Comparison of ENCODE assay signal across 35 mouse cellular contexts in the genomic region with DNA sequence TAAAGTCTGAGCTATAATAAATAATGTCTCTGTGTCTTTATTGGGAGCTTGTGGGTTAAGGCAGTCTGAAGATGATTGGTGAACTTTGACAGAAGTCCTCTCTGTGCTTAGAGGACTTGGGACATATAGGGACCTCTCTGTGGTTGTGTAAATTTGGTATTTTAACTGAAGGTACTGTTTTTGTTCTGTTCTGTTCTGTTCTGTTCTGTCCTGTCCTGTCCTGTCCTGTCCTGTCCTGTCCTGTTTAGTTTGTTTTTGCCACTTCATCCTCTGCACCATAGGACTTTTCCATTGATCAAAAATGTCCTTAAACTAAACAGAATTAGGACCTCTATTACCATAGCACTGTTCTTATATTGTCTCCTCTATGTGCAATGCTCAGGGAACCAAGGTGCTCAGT. TPM values are rescaled to one million over a fixed set of nuclear protein-coding genes. Genes with fewer than 3 reads are reported as not detected.
"Had no signal": no experiment of that assay in that cellular context is flagged by ENCODE, and none has a peak within 500 bp of the region (broad histone marks: within the 10 kb centered on the region; RNA-seq: fewer than 3 reads in every experiment).

No protein-coding gene starts in this region.

- H3K9ac ChIP-seq: heart, embryonic 12.5 days; heart, embryonic 13.5 days; heart, embryonic 15.5 days; hindbrain, embryonic 12.5 days; hindbrain, embryonic 13.5 days; hindbrain, embryonic 14.5 days; hindbrain, embryonic 15.5 days; intestine, embryonic 15.5 days; kidney, embryonic 15.5 days had no signal

- H3K4me3 ChIP-seq: heart, embryonic 10.5 days; heart, embryonic 12.5 days; heart, embryonic 13.5 days; heart, embryonic 15.5 days; hindbrain, embryonic 10.5 days; hindbrain, embryonic 12.5 days; hindbrain, embryonic 13.5 days; hindbrain, embryonic 15.5 days; intestine, embryonic 15.5 days; kidney, embryonic 15.5 days; layer of hippocampus, adult 2 months had no signal

- H3K9me3 ChIP-seq: heart, embryonic 10.5 days; heart, embryonic 13.5 days; heart, embryonic 15.5 days; hindbrain, embryonic 10.5 days; hindbrain, embryonic 12.5 days; hindbrain, embryonic 13.5 days; hindbrain, embryonic 15.5 days; intestine, embryonic 15.5 days; kidney, embryonic 15.5 days had no signal

- H3K27me3 ChIP-seq: heart, embryonic 12.5 days; heart, embryonic 13.5 days; heart, embryonic 15.5 days; hindbrain, embryonic 12.5 days; hindbrain, embryonic 13.5 days; hindbrain, embryonic 15.5 days; intestine, embryonic 15.5 days; kidney, embryonic 15.5 days had no signal

- H3K36me3 ChIP-seq: heart, embryonic 10.5 days; heart, embryonic 12.5 days; heart, embryonic 13.5 days; heart, embryonic 15.5 days; hindbrain, embryonic 10.5 days; hindbrain, embryonic 12.5 days; hindbrain, embryonic 13.5 days; hindbrain, embryonic 15.5 days; intestine, embryonic 15.5 days; kidney, embryonic 15.5 days had no signal

- H3K4me1 ChIP-seq: heart, embryonic 10.5 days; heart, embryonic 12.5 days; heart, embryonic 13.5 days; heart, embryonic 15.5 days; hindbrain, embryonic 10.5 days; hindbrain, embryonic 12.5 days; hindbrain, embryonic 13.5 days; hindbrain, embryonic 15.5 days; intestine, embryonic 15.5 days had no signal

- H3K4me2 ChIP-seq: heart, embryonic 11.5 days; heart, embryonic 12.5 days; heart, embryonic 13.5 days; heart, embryonic 15.5 days; hindbrain, embryonic 12.5 days; hindbrain, embryonic 13.5 days; hindbrain, embryonic 14.5 days; hindbrain, embryonic 15.5 days; intestine, embryonic 15.5 days; kidney, embryonic 15.5 days had no signal

- DNase-seq: heart, postnatal 10 days; heart, postnatal 14 days; heart, postnatal 36 days; heart, postnatal 4 days; kidney, adult 11 months; kidney, adult 18-20 months; kidney, adult 2 months; kidney, adult 8-10 months; kidney, adult 9 months; kidney, postnatal 10 days; kidney, postnatal 14 days; kidney, postnatal 25 days; kidney, postnatal 36 days; kidney, postnatal 4 days; layer of hippocampus, adult 9-11 months; layer of hippocampus, postnatal 36 days had no signal

- H3K27ac ChIP-seq: heart, embryonic 10.5 days; heart, embryonic 13.5 days; heart, embryonic 15.5 days; hindbrain, embryonic 10.5 days; hindbrain, embryonic 12.5 days; hindbrain, embryonic 13.5 days; hindbrain, embryonic 14.5 days; hindbrain, embryonic 15.5 days; hindbrain, postnatal 0 days; intestine, embryonic 15.5 days; kidney, embryonic 15.5 days; kidney, postnatal 0 days; layer of hippocampus, adult 2 months had no signal

- ATAC-seq: hindbrain, embryonic 16.5 days; hindbrain, postnatal 0 days; inflammation-experienced regulatory T-cells, adult 6 months; intestine, embryonic 15.5 days; intestine, embryonic 16.5 days; intestine, postnatal 0 days had no signal

RNA-seq across cellular contexts. Expression of a gene that starts 24.6 kb away (rescaled TPM):
- polyA plus RNA-seq: inflammation-experienced regulatory T-cells, adult 6 months had no signal
